Comparison of ENCODE assay signal across 17 mouse cellular contexts in the genomic region with DNA sequence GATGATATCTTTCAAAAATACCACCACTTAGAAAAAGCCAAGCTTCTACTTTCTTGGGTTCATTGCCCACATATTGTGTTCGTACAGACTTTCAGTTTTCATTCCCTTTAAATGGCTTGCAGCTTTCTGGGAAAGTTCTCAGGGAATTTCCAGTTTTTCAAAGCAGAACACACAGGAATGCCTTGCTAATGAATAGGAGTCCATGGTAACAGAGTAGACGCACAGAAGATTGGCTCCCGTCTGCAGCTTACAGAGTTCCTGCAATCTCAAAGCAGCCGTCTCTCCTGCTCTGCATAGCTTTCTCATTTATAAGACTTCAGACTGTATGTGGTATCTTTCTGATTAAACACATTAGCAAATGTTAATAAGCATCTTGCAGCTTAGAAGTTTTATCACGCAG. TPM values are rescaled to one million over a fixed set of nuclear protein-coding genes. Genes with fewer than 3 reads are reported as not detected.
A peak's percentile ranks its signal among the peaks of the same experiment; 100 is the strongest.
DNase-seq lines count a peak whose midpoint lies in the region; ATAC-seq and TF ChIP-seq lines count a peak whose summit lies in the region.
"Had no signal": no experiment of that assay in that cellular context is flagged by ENCODE, and none has a peak within 500 bp of the region (broad histone marks: within the 10 kb centered on the region; RNA-seq: fewer than 3 reads in every experiment).

No protein-coding gene starts in this region.

- H3K27ac ChIP-seq in liver, adult 2 months (replicated peaks; ENCODE audit: insufficient read depth, low read depth, low read length), result no peak overlapping the region
- H3K27ac ChIP-seq in liver, embryonic 11.5 days (ENCODE audit: low read depth, low read length), result no peak overlapping the region
- no peak overlapping the region for H3K27ac ChIP-seq in forebrain, postnatal 0 days (ENCODE audit: low read depth, low read length)
- H3K27ac ChIP-seq in midbrain, embryonic 15.5 days, result peak overlapping the region; percentile 32; the same call in 1 of the 2 replicates
- H3K27ac ChIP-seq: heart, adult 2 months; stomach, embryonic 15.5 days had no signal

- H3K36me3 ChIP-seq in liver, adult 2 months (ENCODE audit: control insufficient read depth, insufficient read depth, low read length), result no peaks in the 10 kb centered on the region
- no peaks in the 10 kb centered on the region for H3K36me3 ChIP-seq in liver, embryonic 11.5 days (ENCODE audit: control insufficient read depth, insufficient read depth, low read length)
- no peaks in the 10 kb centered on the region for H3K36me3 ChIP-seq in forebrain, postnatal 0 days (ENCODE audit: insufficient read depth)
- no peaks in the 10 kb centered on the region for H3K36me3 ChIP-seq in midbrain, embryonic 15.5 days (replicated peaks)
- H3K36me3 ChIP-seq: stomach, embryonic 15.5 days had no signal

- H3K79me2 ChIP-seq in liver, adult 2 months (ENCODE audit: control insufficient read depth, insufficient read depth, low read length), result no peaks in the 10 kb centered on the region

- ATAC-seq in liver, embryonic 11.5 days (replicated peaks; ENCODE audit: low FRiP score), result no peak
- ATAC-seq in forebrain, postnatal 0 days, result peak; percentile 86
- peak; percentile 69; the same call in 1 of the 2 replicates for ATAC-seq in midbrain, embryonic 15.5 days (replicated peaks)
- ATAC-seq: inflammation-experienced regulatory T-cells, adult 6 months; liver, postnatal 0 days had no signal

- H3K27me3 ChIP-seq in liver, adult 2 months (ENCODE audit: control insufficient read depth, insufficient read depth, low read length), result no peaks in the 10 kb centered on the region
- no peaks in the 10 kb centered on the region for H3K27me3 ChIP-seq in liver, embryonic 11.5 days (replicated peaks; ENCODE audit: control insufficient read depth, insufficient read depth, low read length)
- no peaks in the 10 kb centered on the region for H3K27me3 ChIP-seq in forebrain, postnatal 0 days (ENCODE audit: insufficient read depth, low read length)
- H3K27me3 ChIP-seq in midbrain, embryonic 15.5 days (replicated peaks), result no peaks in the 10 kb centered on the region
- H3K27me3 ChIP-seq: stomach, embryonic 15.5 days had no signal

- H3K4me1 ChIP-seq in liver, adult 2 months (ENCODE audit: control insufficient read depth, insufficient read depth, low read length), result no peaks in the 10 kb centered on the region
- H3K4me1 ChIP-seq in liver, embryonic 11.5 days (replicated peaks; ENCODE audit: control insufficient read depth, insufficient read depth, low read length), result no peaks in the 10 kb centered on the region
- no peaks in the 10 kb centered on the region for H3K4me1 ChIP-seq in forebrain, postnatal 0 days (ENCODE audit: insufficient read depth)
- no peaks in the 10 kb centered on the region for H3K4me1 ChIP-seq in midbrain, embryonic 15.5 days
- H3K4me1 ChIP-seq: stomach, embryonic 15.5 days had no signal

- no peaks in the 10 kb centered on the region for H3K9me3 ChIP-seq in liver, embryonic 11.5 days (ENCODE audit: control insufficient read depth, low read length)
- no peaks in the 10 kb centered on the region for H3K9me3 ChIP-seq in forebrain, postnatal 0 days (ENCODE audit: low read length)
- no peaks in the 10 kb centered on the region for H3K9me3 ChIP-seq in midbrain, embryonic 15.5 days
- H3K9me3 ChIP-seq: stomach, embryonic 15.5 days had no signal

- no peak for TF ChIP-seq POLR2A in liver, adult 2 months (IDR thresholded peaks at IDR 0.05; ENCODE audit: extremely low read depth, insufficient read depth, low read length)
- TF ChIP-seq POLR2A in brain, embryonic 14.5 days (IDR thresholded peaks at IDR 0.05; ENCODE audit: borderline replicate concordance, extremely low read depth, insufficient read depth, insufficient read length, poor library complexity, severe bottlenecking), result no peak

- H3K4me3 ChIP-seq in liver, adult 2 months (ENCODE audit: insufficient read depth, low read depth, low read length), result no peak overlapping the region
- H3K4me3 ChIP-seq in liver, embryonic 11.5 days (ENCODE audit: low read depth, low read length), result no peak overlapping the region
- no peak overlapping the region for H3K4me3 ChIP-seq in forebrain, postnatal 0 days (ENCODE audit: low read depth, low read length)
- no peak overlapping the region for H3K4me3 ChIP-seq in midbrain, embryonic 15.5 days
- H3K4me3 ChIP-seq: heart, adult 2 months; stomach, embryonic 15.5 days had no signal

- WGBS in liver, adult 2 months, result 76% methylated on average over 5 of the region's 5 CpGs
- WGBS in liver, embryonic 11.5 days, result 68% methylated on average over 5 of the region's 5 CpGs
- WGBS in forebrain, postnatal 0 days, result 11% methylated on average over 5 of the region's 5 CpGs
- WGBS in midbrain, embryonic 15.5 days, result 20% methylated on average over 5 of the region's 5 CpGs

- peak; percentile 6 for DNase-seq in liver, adult 2 months (ENCODE audit: extremely low read depth, low read depth, low spot score)
- DNase-seq in liver, embryonic 11.5 days (ENCODE audit: low spot score), result no peak
- peak; percentile 85 for DNase-seq in brain, embryonic 14.5 days (ENCODE audit: low read depth)
- DNase-seq in forebrain, postnatal 0 days, result peak; percentile 61
- no peak for DNase-seq in heart, postnatal 4 days
- DNase-seq in kidney, postnatal 10 days, result no peak
- DNase-seq in cerebellum, adult 9-10 months, result no peak
- DNase-seq: cerebellum, adult 11 months; cerebellum, postnatal 36 days; heart, adult 2 months; kidney, adult 9 months; kidney, postnatal 4 days; liver, postnatal 0 days; thymus, postnatal 25 days had no signal

- no peak overlapping the region for H3K9ac ChIP-seq in liver, adult 2 months (ENCODE audit: low read depth, low read length)
- H3K9ac ChIP-seq in liver, embryonic 11.5 days (ENCODE audit: low read depth, low read length), result no peak overlapping the region
- H3K9ac ChIP-seq in forebrain, postnatal 0 days, result no peak overlapping the region
- H3K9ac ChIP-seq in midbrain, embryonic 15.5 days, result no peak overlapping the region
- H3K9ac ChIP-seq: liver, postnatal 0 days; stomach, embryonic 15.5 days had no signal

- no peak overlapping the region for H3K4me2 ChIP-seq in liver, embryonic 11.5 days
- no peak overlapping the region for H3K4me2 ChIP-seq in forebrain, postnatal 0 days (ENCODE audit: low read depth)
- no peak overlapping the region for H3K4me2 ChIP-seq in midbrain, embryonic 15.5 days
- H3K4me2 ChIP-seq: stomach, embryonic 15.5 days had no signal

- TF ChIP-seq CTCF in liver, adult 2 months (IDR thresholded peaks at IDR 0.05; ENCODE audit: low read depth, low read length), result no peak
- TF ChIP-seq CTCF in brain, embryonic 14.5 days (IDR thresholded peaks at IDR 0.05; ENCODE audit: borderline replicate concordance, extremely low read depth, insufficient read depth, insufficient read length), result no peak
- no peak for TF ChIP-seq CTCF in forebrain, postnatal 0 days (IDR thresholded peaks at IDR 0.05; ENCODE audit: low read depth)

RNA-seq across cellular contexts. Expression of a gene that starts 39.8 kb away (rescaled TPM):
- 6.5 and 6.6 TPM in 2 replicates for total RNA-seq in liver, adult 2 months (2014; rRNA removed)
- polyA plus RNA-seq in liver, adult 2 months (2012; rRNA removed), result 6.8 and 7.0 TPM in 2 replicates
- 13.0 and 17.4 TPM in 2 replicates for polyA plus RNA-seq in liver, embryonic 11.5 days (2014; fragmentation: Nextera tagmentation; extraction: Ambion mirVana)
- polyA plus RNA-seq in brain, embryonic 14.5 days (2012; rRNA removed), result 8.6 and 12.5 TPM in 2 replicates
- total RNA-seq in forebrain, postnatal 0 days (2014; rRNA removed), result 38.3 and 40.3 TPM in 2 replicates
- 28.7 and 33.5 TPM in 2 replicates for polyA plus RNA-seq in forebrain, postnatal 0 days (2015; fragmentation: Nextera tagmentation; extraction: Ambion mirVana)
- polyA plus RNA-seq in midbrain, embryonic 15.5 days (2015; fragmentation: Nextera tagmentation; extraction: Ambion mirVana), result 24.0 and 25.8 TPM in 2 replicates
- 10 to 100 TPM; 18.7 to 19.1 TPM for total RNA-seq in heart, postnatal 4 days (2021)

RNA-seq across cellular contexts. Expression of a gene that starts 39.8 kb away (rescaled TPM):
- 11.2 and 13.4 TPM in 2 replicates for total RNA-seq in liver, adult 2 months (2014; rRNA removed)
- 5.8 and 6.5 TPM in 2 replicates for polyA plus RNA-seq in liver, adult 2 months (2012; rRNA removed)
- polyA plus RNA-seq in liver, embryonic 11.5 days (2014; fragmentation: Nextera tagmentation; extraction: Ambion mirVana), result 23.9 and 27.8 TPM in 2 replicates
- polyA plus RNA-seq in brain, embryonic 14.5 days (2012; rRNA removed), result 21.8 and 26.4 TPM in 2 replicates
- total RNA-seq in forebrain, postnatal 0 days (2014; rRNA removed), result 21.1 and 39.1 TPM in 2 replicates
- 7.2 and 10.7 TPM in 2 replicates for polyA plus RNA-seq in forebrain, postnatal 0 days (2015; fragmentation: Nextera tagmentation; extraction: Ambion mirVana)
- polyA plus RNA-seq in midbrain, embryonic 15.5 days (2015; fragmentation: Nextera tagmentation; extraction: Ambion mirVana), result 16.1 and 16.8 TPM in 2 replicates
- total RNA-seq in heart, postnatal 4 days (2021), result 10 to 100 TPM; 26.7 to 27.0 TPM

Comparison
In these comparisons a context has a peak if more than half of its experiments do, and no peak if none do; other contexts are left out.
1. DNase-seq: peak in liver, adult 2 months (single experiment), brain, embryonic 14.5 days (single experiment) and forebrain, postnatal 0 days (single experiment); none in liver, embryonic 11.5 days (single experiment), heart, postnatal 4 days (single experiment), kidney, postnatal 10 days (single experiment) and cerebellum, adult 9-10 months (single experiment).